Mouse (Mus musculus): ENCODE measurements at regions not wholly inside any gene's neighbourhood (a gene's known extent, or its start where the extent isn't known, plus 50 kb on each side); places are given as distances from the start of the nearest gene placed in this dataset.
"Not testable (repeated sequence)": the region's sequence is repeated elsewhere in the genome, so short reads cannot be mapped to it uniquely, and the experiment has no call there.

DNA sequence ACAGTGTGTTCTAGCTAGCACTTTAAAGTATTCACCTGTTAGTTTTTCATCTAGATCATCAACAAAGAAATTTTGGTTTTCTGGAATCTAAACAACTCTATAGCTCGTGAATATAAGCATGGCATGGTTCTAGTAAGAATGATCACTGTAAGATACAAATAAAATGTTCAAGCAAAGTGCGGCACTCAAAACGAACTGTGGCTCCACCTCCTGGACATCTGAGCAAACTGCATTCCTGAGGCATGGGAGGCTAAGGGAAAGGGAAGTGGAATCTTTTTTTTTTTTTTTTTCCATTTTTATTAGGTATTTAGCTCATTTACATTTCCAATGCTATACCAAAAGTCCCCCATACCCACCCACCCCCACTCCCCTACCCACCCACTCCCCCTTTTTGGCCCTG lies 276.9 kb upstream of the Tacstd2 start:
- H3K9me3 ChIP-seq (replicated peaks; ENCODE audit: control insufficient read depth, low read length); DNase-seq (ENCODE audit: low spot score); H3K4me3 ChIP-seq (ENCODE audit: low read depth, low read length); H3K27me3 ChIP-seq (ENCODE audit: control insufficient read depth, insufficient read depth, low read length); H3K36me3 ChIP-seq (replicated peaks; ENCODE audit: control insufficient read depth, insufficient read depth, low read length); H3K4me1 ChIP-seq (ENCODE audit: control insufficient read depth, insufficient read depth); H3K9ac ChIP-seq (replicated peaks; ENCODE audit: low read depth, low read length); ATAC-seq (ENCODE audit: insufficient read depth, low read depth); H3K4me2 ChIP-seq (ENCODE audit: low read depth, low read length); H3K27ac ChIP-seq (ENCODE audit: low read depth): not testable (repeated sequence)
- TF ChIP-seq CTCF (IDR thresholded peaks at IDR 0.05; ENCODE audit: low read depth): peak; percentile 65
- 9% methylated on average over 3 of the region's 3 CpGs for WGBS

DNA sequence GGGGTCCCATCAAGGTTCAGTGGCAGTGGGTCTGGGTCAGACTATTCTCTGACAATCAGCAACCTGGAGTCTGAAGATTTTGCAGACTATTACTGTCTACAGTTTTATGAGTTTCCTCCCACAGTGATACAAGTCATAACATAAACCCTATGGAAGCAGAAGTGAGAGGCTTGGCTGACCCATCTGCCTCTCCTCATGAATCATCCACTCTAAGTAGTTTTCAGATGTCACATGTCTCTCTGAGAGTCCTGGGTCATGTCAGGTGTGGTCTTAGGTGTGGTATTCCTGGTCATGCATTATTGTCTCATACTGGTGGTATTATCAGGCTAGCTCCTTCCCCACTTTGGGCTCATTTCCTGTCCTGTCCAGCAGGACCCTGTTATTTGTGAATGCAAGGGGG lies 255.8 kb upstream of the Tacstd2 start:
- DNase-seq (ENCODE audit: low spot score): no peak
- no peak overlapping the region for H3K9ac ChIP-seq (replicated peaks; ENCODE audit: low read depth, low read length)
- H3K4me2 ChIP-seq (ENCODE audit: low read depth, low read length): no peak overlapping the region
- no peak for ATAC-seq (ENCODE audit: insufficient read depth, low read depth)
- H3K36me3 ChIP-seq (replicated peaks; ENCODE audit: control insufficient read depth, insufficient read depth, low read length): no peaks in the 10 kb centered on the region
- H3K27ac ChIP-seq (ENCODE audit: low read depth): no peak overlapping the region
- H3K27me3 ChIP-seq (ENCODE audit: control insufficient read depth, insufficient read depth, low read length): no peaks in the 10 kb centered on the region
- H3K9me3 ChIP-seq (replicated peaks; ENCODE audit: control insufficient read depth, low read length): no peaks in the 10 kb centered on the region
- no peaks in the 10 kb centered on the region for H3K4me1 ChIP-seq (ENCODE audit: control insufficient read depth, insufficient read depth)
- TF ChIP-seq EP300 (IDR thresholded peaks at IDR 0.05; ENCODE audit: low read depth): no peak
- TF ChIP-seq CTCF (IDR thresholded peaks at IDR 0.05; ENCODE audit: low read depth): no peak
- H3K4me3 ChIP-seq (ENCODE audit: low read depth, low read length): no peak overlapping the region

DNA sequence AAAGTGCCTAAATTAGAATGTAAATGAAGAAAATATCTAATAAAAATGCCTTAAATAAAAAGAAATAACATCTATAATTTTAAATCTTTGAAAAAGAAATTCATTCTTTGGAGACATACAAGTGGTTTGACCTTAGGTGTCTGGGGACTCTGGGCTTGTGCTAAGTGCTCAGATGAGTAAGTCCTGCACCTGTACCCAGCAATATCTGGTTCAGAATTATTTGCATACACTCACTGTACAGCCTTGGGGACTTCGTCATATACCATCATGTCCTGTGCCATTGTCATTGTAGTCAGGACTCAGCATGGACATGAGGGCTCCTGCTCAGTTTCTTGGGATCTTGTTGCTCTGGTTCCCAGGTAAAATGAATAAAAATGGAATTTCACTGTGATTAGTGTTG lies 255.1 kb upstream of the Tacstd2 start:
- DNase-seq (ENCODE audit: low spot score): no peak
- Histone ChIP-seq H3K9ac (replicated peaks; ENCODE audit: low read depth, low read length) (no peak overlapping the region), H3K9me3 (replicated peaks; ENCODE audit: control insufficient read depth, low read length) (no peaks in the 10 kb centered on the region), H3K27ac (ENCODE audit: low read depth) (no peak overlapping the region), H3K36me3 (replicated peaks; ENCODE audit: control insufficient read depth, insufficient read depth, low read length) (no peaks in the 10 kb centered on the region), H3K4me2 (ENCODE audit: low read depth, low read length) (no peak overlapping the region), H3K4me3 (ENCODE audit: low read depth, low read length) (no peak overlapping the region), H3K4me1 (ENCODE audit: control insufficient read depth, insufficient read depth) (no peaks in the 10 kb centered on the region), H3K27me3 (ENCODE audit: control insufficient read depth, insufficient read depth, low read length) (no peaks in the 10 kb centered on the region)
- no peak for ATAC-seq (ENCODE audit: insufficient read depth, low read depth)
- 76% methylated on average over 1 of the region's 1 CpGs for WGBS
- TF ChIP-seq EP300 (IDR thresholded peaks at IDR 0.05; ENCODE audit: low read depth) (no peak), CTCF (IDR thresholded peaks at IDR 0.05; ENCODE audit: low read depth) (no peak)

DNA sequence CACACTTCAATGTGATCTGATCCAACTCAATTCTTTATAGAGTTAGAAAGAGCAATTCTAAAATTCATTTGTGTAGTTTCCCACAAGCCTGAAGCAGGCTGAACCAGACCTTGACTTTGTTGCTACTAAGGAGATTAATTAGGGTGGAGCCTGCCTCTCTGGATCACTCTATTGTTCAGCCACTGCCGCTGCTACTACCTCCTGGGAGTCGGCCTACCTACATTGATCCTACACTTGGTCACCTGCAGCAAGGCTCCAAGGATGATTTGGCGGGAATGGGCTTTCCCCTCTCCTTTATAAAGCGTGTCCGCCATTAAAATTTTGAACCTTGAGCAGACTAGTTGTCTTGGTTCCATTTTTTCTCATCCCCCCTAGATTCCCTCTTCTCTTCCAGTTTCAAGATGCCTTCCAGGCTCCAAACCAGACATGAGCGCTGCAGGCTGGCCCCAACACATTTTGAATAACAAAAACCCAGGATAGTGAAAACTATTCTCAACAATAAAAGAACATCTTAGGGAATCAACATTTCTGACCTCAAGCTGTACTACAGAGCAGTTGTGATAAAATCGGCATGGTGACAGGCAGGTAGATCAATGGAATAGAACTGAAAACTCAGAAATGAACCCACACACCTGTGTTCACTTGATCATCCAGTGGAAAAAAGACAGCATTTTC lies 251.6 kb upstream of the Tacstd2 start:
- H3K27me3 ChIP-seq (ENCODE audit: control insufficient read depth, insufficient read depth, low read length): no peaks in the 10 kb centered on the region
- H3K27ac ChIP-seq (ENCODE audit: low read depth): no peak overlapping the region
- no peaks in the 10 kb centered on the region for H3K4me1 ChIP-seq (ENCODE audit: control insufficient read depth, insufficient read depth)
- 66% methylated on average over 7 of the region's 7 CpGs for WGBS
- no peak for DNase-seq (ENCODE audit: low spot score)
- no peak overlapping the region for H3K4me3 ChIP-seq (ENCODE audit: low read depth, low read length)
- no peaks in the 10 kb centered on the region for H3K9me3 ChIP-seq (replicated peaks; ENCODE audit: control insufficient read depth, low read length)
- no peak for TF ChIP-seq EP300 (IDR thresholded peaks at IDR 0.05; ENCODE audit: low read depth)
- TF ChIP-seq CTCF (IDR thresholded peaks at IDR 0.05; ENCODE audit: low read depth): no peak
- H3K9ac ChIP-seq (replicated peaks; ENCODE audit: low read depth, low read length): no peak overlapping the region
- no peak overlapping the region for H3K4me2 ChIP-seq (ENCODE audit: low read depth, low read length)
- H3K36me3 ChIP-seq (replicated peaks; ENCODE audit: control insufficient read depth, insufficient read depth, low read length): no peaks in the 10 kb centered on the region
- ATAC-seq (ENCODE audit: insufficient read depth, low read depth): no peak

DNA sequence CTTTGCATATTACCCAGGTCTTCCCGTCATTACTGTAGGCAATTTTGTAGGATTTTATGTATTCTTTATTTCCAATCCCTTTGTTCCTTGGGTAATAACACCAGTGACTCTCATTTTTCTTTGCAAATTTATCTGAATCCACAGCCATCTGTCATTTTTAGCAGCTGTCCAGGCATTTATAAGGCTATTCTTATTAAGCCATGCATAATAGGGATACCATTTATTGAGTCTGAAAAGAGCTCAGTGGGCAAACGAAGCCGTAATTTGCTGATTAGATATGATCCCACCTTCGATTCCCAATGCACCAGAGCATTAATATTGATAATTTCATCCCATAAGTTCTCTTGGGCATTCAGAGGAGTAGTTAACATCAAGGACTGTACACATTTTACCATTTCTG lies 243.3 kb upstream of the Tacstd2 start:
- H3K9me3 ChIP-seq (replicated peaks; ENCODE audit: control insufficient read depth, low read length): no peaks in the 10 kb centered on the region
- ATAC-seq (ENCODE audit: insufficient read depth, low read depth) (no peak), DNase-seq (ENCODE audit: low spot score) (no peak)
- 66% methylated on average over 4 of the region's 4 CpGs for WGBS
- H3K27me3 ChIP-seq (ENCODE audit: control insufficient read depth, insufficient read depth, low read length): no peaks in the 10 kb centered on the region
- H3K4me1 ChIP-seq (ENCODE audit: control insufficient read depth, insufficient read depth): no peaks in the 10 kb centered on the region
- no peak overlapping the region for H3K4me2 ChIP-seq (ENCODE audit: low read depth, low read length)
- TF ChIP-seq CTCF (IDR thresholded peaks at IDR 0.05; ENCODE audit: low read depth): no peak
- TF ChIP-seq EP300 (IDR thresholded peaks at IDR 0.05; ENCODE audit: low read depth): no peak
- no peak overlapping the region for H3K27ac ChIP-seq (ENCODE audit: low read depth)
- H3K4me3 ChIP-seq (ENCODE audit: low read depth, low read length): no peak overlapping the region
- no peak overlapping the region for H3K9ac ChIP-seq (replicated peaks; ENCODE audit: low read depth, low read length)
- H3K36me3 ChIP-seq (replicated peaks; ENCODE audit: control insufficient read depth, insufficient read depth, low read length): no peaks in the 10 kb centered on the region

DNA sequence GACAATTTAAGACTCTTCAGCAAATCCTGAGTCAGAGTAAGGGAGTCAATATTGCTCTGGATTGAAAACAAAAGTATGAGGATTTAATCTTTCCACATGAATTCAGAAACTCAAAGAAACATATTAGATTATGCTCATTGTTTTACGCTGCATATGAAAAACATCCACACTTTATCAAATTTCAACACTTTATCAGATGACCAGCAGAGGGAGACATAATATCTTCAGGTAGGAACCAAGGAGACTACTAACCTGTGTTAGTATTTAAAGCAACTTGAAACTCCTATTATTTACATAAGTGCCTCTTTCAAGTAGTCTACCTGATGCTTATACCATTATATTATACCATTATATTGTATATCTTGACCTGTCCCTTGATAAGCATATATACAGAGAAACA lies 218.5 kb upstream of the Tacstd2 start:
- not testable (repeated sequence) for H3K27me3 ChIP-seq (ENCODE audit: control insufficient read depth, insufficient read depth, low read length); H3K9me3 ChIP-seq (replicated peaks; ENCODE audit: control insufficient read depth, low read length); DNase-seq (ENCODE audit: low spot score); H3K4me1 ChIP-seq (ENCODE audit: control insufficient read depth, insufficient read depth); H3K9ac ChIP-seq (replicated peaks; ENCODE audit: low read depth, low read length); H3K36me3 ChIP-seq (replicated peaks; ENCODE audit: control insufficient read depth, insufficient read depth, low read length); H3K4me2 ChIP-seq (ENCODE audit: low read depth, low read length); H3K4me3 ChIP-seq (ENCODE audit: low read depth, low read length); ATAC-seq (ENCODE audit: insufficient read depth, low read depth); H3K27ac ChIP-seq (ENCODE audit: low read depth)
- 72% methylated on average over 1 of the region's 1 CpGs for WGBS
